Mouse (Mus musculus): ENCODE measurements around the gene Abhd17b.

The Abhd17b gene

DNA sequence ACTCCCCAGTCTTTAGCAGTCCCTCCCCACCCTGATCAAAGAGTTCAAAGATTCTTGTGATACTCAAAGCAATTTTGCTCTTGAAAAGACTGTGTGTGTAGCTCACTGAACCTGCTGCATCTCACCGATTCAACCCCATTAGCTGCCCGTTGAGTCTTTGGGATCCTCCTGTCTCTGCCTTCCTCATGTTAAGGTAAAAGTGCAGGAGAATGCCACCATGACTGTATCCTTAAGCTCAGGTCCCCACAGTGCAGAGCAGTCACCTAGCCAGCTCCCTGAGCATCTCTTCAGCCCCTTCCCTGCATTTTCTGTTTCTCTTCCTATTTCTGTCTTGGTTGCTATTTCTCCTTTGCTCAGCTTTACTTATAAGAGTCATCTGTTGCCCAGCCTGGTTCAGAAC is 80.2 kb downstream of the Abhd17b start:
- DNase-seq (ENCODE audit: low spot score), result no peak

GRCm38 (mm10) chr19:21734112-21734511 is 81.1 kb downstream of the Abhd17b start:
- DNase-seq (ENCODE audit: low spot score), result peak; percentile 57

All from embryo, embryonic 10 days (tissue).